Mouse (Mus musculus) mature B cell (primary cell): Measurements from ENCODE around the gene Nptn.

Source experiments
- in situ Hi-C: fragments of 300-500 bp; cut with MboI; formaldehyde crosslinking; loops from 2 replicates; pipeline ENCODE4 v1.14.3; 2019

Nptn gene

DNA sequence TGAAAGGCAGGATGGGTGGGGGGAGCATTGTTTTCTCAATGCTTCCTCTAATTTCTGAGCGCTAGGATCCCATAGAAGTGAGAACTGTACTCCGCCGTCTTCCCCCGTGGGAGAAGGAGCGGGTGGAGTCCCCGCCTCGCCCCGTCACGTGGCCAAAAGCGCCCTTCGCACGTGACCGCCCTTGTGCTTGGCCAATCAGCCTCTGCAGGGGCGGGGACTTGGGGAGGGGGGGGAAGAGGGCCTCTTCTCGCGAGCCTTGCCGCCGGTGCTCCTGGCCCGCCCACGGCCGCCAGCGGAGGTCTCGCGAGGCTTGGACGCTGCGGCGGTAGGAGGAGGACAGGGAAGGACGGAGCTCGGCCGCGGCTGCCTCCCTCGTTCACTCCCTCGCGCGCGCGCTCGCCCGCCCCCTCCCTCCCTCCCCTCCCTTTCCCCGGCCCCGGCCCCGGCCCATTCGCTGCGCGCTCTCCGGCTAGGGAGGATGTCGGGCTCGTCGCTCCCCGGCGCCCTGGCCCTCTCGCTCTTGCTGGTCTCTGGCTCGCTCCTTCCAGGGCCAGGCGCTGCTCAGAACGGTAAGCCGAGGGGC is at the start of gene Nptn:
Gene Nptn (plus strand): TSS at position 283 of the 583 bp plus-strand sequence.
- in situ Hi-C loops = no loop called here

DNA sequence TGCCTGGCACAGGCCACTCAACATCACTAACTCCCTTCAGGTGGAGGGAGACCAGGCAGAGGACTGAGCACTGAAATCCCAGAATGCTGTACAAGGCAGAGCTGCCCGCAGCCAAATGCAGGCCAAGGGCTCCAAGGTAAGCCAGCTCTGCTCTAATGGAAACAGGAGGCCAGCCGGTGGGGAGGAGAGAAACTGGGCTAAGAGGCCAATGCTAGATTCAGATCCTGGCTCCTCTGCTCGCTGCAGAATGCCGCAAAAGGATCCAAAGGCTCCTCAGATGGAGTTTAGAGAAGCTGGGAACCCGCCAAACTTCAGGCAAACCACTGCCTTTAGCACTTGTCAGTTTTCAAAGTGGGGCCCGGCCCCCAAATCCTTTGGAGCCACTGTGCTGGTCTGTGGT is 48.7 kb upstream of the Nptn start:
- in situ Hi-C loops = loop anchor here (10.0 kb wide), 1 partner anchor 391 kb away; no protein-coding TSS in a partner anchor

DNA sequence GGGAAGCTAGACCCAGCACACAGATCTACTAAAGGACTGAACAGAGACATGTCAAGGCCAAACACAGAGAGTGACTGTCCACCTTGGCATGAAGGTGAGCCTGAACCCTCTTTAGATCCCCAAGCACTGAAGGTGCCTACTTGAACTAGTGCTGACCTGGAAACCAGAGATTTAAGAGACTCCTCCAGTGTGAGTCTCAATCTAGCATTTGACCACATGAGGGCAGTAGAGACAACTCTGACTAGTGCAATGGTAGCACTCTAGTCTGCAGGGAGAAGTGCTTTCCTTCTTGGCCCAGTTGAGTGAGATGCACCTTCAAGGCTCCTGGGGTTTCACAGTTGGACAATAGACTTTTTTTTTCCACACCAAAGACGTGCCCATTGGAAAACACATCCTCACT is 47.3 kb upstream of the Nptn start:
- in situ Hi-C loops = loop anchor here (10.0 kb wide), 1 partner anchor 390 kb away; no protein-coding TSS in a partner anchor

DNA sequence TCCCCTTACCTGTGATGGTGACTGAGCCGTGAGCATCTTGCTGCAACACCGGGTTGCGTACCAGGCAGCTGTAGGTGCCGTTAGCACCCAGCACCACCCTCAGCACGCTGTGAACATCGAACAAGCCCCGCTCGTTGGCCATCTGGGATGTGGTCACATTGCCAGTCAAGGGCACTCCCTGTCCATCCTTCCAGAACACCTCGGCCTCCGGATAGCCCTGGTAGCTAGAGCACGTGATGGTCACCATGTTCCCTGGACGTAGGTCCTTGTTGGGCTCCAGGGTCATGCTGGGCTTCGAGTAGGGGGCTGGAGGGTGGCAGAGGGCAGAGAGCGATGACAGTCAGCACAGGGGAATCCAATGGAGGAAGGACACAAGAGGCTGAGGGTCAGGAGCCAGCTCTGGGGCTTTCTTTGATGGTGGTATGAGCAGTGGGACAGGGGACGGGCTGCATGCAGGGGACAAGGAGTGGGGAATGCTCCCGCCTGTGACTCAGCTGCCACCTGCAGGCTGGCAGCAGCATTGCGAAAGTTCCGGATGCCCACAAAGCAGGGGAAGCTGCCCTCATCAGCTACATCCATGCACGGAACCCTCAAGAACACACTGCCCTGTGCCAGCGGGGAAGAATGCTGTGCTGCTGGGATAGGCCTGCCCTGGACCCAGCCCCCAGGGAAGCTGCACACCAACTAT is 46.4 kb upstream of the Nptn start:
- in situ Hi-C loops = loop anchor here (10.0 kb wide), 1 partner anchor 389 kb away; no protein-coding TSS in a partner anchor

DNA sequence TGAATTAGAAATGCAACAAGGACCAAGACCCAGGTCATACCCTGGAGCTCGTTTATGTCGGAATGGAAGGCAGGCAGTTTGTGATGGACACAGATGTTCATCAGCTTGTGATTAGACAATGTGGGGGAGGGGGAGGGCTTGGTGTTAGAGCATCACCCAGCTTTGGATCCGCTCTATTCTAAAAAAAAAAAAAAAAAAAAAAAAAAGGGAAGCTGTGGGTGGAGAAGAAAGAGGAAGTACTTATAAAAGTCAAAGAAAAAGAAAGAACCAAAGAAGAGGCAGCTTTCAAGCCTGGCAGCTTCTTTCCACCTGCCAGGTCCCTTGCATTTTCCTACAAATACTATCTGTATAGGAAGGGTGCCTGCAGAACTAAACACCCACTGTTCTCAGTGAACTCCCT is 44.3 kb upstream of the Nptn start:
- in situ Hi-C loops = loop anchor here (10.0 kb wide), 1 partner anchor 387 kb away; no protein-coding TSS in a partner anchor

DNA sequence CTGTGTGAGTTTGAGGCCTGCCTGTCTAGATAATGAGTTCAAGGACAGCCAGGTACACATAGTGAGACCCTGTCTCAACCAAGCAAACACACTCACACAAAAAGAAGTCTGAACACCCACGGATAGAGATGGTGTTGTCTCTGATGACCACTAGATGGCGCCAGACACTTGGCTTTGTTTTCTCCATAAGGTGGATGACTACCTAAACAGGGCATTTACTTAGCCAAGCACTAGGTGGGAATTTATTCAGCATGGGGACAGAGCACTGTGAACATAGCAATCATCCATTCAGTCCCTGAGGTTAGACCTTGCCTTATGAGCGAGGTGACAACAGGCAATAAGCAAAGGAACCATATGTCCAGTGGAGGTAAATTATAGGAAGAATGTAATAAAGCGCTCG is 42.2 kb upstream of the Nptn start:
- in situ Hi-C loops = loop anchor here (10.0 kb wide), 1 partner anchor 385 kb away; no protein-coding TSS in a partner anchor

DNA sequence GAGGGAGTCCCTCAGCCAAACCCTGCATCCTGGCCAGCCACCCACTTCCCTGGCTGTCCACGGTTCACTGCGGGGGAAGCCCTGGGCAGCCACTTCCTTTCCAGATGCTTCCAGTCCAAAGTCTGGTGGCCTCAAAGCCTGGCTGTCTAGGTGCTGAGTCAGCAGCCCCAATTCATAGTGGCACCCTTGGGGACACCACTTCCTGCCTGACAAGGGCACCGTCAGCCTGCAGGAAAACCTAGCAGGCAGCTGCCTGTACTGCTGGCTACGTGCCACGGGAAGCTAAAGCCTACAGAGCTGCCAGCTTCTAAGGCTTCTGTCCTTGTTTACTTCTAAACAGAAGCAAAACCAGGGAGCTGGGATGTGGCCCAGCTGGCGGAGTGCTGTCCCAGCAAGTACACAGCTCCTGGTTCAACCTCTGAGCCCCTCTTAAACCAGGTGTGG is 40.1 kb upstream of the Nptn start:
- in situ Hi-C loops = no loop called here

DNA sequence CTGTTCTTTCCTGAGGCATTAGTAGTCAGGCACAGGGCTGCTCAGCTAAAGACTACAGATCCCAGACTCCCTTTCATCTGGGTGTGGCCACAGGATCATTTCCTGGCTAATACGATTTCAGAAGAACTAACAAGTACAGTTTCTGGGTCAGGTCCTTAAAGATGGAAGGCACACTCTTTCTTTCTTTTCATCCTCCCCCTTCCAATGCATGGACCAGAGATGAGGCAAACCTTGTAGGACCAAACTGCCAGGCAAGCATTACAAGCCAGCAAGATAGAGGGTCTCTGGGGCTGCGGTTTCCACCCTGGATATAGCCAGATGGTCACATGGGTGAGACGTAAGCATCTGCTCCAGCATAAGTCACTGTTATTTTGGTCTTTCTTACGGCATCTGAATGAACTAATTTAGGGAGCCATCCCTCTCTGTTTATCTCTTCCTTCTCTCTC is 37.1 kb upstream of the Nptn start:
- in situ Hi-C loops = no loop called here

DNA sequence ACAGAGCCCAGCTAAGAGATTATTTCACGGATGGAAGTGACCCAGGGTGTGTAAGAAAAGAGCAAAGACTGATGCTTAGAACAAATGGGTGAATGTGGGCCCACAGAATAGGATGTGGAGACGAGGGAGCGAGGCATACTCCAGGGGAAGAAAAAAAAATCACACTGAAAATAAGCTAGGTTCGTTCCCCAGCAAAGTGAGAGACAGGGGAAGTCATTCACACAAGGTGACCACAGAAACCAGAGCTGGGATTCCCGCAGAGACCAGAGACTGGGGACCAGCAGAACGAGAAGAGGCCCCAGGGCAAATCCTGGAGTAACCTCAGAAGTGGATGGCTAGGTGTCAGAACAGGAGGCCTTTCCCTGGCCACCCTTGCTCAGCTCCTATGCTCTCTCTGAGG is 36.6 kb upstream of the Nptn start:
- in situ Hi-C loops = no loop called here

DNA sequence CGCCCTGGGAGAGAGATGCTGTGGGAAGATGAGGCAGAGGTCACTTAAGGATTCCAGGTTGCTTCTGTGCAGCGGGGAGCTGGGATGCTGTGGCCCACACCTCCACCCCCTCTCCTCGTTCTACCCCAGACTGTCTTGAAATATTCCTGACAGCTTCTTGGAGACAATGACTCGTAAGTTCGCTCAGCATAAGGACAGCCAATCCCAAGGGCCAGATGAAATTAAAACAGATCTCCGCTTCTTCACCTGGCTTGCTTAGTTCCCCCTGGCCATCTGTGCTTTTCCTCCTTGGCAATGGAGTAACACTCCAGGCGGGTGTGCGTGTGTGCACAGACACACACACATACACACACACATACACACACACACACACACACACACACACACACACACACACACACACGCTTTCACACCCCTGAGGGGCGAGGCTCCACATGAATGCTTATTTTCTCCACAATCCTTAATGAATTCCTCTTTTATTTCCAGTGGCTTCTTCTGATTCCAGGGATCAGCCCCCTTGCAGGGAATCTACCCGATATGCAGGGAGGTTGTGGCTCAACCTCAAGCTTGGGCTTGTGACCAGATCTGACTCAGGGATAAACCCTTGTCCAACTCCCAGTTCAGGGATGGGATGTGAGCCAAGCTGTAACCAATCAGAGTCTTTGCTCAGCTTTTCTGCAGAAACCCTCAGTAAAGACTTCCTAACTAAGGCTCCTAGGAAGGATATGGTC is 35.2 kb upstream of the Nptn start:
- in situ Hi-C loops = no loop called here

DNA sequence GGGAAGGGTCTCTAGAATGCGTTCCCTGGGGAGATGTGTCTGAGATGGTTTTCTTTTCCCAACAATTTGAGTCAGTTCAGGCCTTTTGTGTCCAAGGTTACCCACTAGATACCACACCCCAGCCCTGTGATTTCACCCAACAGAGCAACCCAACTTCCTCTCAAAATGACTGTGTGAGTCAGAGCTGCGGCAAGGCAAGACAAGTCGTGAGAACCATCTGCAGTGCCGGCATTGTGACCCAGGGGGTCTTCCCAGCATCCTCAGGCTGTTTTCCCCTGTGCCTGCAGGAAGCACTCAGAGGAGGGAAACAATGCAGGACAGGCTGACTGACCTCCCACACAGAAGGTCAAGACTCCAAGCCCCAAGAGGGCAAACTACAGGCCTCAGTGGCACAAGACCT is 33.1 kb upstream of the Nptn start:
- in situ Hi-C loops = no loop called here

DNA sequence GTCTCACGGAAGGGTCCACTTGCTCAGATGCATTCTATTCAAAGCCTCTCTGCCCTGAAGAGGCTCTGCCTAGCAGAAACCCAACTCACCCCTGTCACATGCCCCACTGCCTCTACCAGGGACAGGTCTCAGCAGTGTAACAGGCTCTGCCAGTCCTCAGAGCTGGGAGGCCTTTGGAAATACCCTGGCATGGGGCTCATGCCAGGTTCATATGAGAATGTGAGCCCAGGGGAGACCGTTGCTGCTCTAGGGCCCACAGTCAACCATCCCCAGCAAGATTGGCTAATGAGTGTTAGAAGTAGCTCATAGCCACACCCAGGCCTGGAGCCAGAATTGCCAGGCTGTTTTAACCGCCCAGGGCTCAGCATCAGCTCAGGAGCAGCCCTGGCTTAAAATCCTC is 32.3 kb upstream of the Nptn start:
- in situ Hi-C loops = no loop called here

DNA sequence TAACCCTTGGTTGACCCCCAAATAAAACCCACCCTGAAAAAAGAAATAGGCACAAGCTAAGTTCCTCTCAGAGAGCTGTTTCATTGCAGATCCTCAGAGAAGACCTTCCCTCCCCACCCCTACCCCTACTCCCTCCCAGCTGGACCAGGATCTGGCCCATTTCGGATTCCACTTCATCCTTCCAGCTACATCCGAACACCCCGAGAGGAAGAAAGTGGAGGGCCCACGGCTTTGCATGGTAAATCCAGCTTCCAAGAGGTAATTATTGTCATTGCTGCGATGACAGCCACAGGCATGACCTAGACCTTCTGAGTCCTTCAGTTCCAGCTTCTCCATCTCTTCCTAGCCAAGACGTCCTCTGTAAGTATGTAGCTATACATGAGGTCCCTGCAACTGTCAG is 31.1 kb upstream of the Nptn start:
- in situ Hi-C loops = no loop called here

DNA sequence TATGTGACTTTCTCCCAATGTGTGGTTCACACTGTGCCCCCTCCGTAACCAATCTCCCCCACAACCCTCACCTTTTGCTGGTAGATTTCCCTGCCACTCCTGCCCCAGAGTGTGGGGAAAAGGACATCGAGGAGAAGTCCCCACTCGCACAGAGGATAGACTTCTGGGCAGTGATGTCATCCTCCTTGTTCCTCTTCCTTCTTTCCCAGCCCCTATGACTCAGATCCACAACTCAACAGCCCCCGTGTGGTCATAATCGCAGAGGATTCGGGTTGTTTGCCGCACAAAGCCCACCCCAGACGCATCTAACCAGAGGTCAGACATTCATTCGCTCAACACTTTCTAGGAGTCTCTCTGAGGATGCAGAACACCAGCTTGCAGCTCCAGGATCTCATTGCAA is 30.0 kb upstream of the Nptn start:
- in situ Hi-C loops = no loop called here

DNA sequence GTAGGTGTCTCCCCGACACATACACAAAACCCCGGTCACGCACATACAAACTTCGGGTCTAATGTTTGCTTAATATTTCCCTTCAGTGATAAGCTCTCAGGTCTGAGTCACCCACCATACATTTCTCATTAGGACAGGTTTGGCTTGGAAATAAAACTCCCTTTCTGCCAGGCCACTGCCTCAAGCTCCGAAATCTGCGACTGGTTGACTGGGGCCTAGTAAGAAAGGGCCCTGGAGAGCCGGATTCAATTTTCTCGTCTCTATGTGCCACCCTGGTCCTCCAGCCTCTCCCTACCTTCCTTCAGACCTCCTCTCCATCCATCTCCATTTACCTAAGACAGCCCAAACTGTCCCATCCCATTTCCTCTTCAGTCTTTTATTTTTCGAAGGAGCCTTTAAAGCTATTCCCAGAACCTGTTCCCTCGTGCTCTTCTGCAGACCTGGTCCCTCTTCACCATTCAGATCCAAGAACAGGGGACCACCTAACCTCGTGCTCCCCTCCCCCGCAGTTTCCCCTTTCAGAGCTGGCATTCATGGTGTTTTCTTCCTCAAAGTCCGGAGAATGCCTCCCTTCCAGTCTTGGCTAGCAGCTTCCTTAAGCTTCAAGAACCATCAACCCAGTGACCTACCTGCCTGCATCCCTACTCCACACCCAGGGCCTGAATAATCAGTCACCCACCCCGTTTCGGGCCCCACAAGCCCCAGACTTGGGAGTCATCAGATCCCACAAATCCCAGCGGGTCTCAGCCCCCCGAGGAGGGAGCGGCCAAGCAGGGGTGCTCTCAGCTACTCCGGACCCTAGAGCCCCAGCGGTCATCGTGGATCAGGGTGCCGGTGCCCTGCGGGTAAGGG is 27.8 kb upstream of the Nptn start:
- in situ Hi-C loops = no loop called here

DNA sequence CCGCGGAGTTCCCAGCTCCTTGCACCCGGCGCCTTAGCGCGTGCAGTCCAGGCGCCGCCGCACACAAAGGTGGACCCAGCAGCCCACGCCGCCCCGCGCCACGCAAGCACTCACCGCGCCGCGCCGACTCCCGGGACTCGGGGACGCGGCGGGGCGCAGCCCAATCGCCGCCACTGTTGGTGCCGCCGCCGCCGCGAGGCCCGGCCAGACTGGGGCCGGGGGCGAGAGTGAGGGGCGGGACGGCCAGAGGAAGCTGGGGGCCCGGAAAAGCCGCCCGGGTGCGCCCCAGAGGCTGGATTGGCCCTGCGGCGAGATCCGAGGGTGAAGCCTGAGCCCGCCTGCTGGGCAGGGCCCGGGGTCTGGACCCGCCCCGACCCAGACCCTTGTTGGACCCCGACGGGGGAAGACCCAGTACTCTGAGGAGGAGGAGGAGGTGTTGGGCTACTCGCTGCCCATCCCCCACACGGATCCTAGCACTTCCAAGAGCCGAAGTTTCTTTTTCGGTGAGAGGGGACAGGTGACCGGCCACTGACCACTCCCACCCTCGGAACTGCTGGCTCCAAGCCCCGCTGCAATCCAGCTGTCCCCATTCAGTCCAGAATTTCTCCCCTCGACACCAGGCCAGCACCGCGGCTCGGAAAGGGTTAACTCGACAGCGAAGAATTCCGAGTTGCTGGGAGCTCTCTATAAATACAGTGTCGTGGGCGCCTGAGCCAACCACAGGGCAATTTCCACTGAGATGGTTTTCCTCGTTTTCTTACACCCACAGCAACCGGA is 26.9 kb upstream of the Nptn start, which contains the start of gene Cd276:
Gene Cd276 (minus strand): TSS at position 530 of the 777 bp plus-strand sequence.
- in situ Hi-C loops = no loop called here

DNA sequence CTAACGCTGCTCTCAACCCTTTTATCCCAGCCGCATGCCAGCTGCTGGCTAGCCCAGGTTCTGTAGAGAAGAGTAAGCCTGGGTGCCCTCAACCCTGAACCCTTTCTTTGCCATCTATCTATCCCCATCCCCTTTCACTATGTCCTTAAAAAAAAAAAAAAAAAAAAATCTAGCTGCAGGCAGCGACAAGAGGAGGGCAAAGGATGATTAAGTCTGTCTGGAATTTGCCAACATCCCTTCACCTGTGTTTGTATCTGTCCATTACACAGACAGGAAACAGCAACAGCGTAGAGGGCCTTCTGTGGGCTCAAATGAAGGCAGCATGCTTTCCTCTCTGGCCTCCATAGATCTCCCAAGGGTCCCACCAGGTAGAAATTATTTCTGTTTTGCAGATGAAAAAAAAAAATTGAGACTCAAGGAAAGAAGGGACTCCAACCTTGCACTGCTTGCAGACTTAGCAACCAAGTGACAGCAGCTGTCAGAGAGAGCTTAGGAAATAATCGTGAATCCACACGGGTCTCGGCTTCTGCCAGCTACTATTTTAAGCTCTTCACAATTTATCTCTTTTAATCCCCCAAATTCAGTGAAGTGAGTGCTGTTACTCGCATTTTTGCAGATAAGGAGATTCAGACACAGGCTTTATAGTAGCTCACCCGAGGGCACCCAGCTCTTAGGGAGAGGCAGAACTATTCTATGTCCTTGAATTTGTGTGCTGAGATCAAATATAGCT is 26.2 kb upstream of the Nptn start:
- in situ Hi-C loops = no loop called here

DNA sequence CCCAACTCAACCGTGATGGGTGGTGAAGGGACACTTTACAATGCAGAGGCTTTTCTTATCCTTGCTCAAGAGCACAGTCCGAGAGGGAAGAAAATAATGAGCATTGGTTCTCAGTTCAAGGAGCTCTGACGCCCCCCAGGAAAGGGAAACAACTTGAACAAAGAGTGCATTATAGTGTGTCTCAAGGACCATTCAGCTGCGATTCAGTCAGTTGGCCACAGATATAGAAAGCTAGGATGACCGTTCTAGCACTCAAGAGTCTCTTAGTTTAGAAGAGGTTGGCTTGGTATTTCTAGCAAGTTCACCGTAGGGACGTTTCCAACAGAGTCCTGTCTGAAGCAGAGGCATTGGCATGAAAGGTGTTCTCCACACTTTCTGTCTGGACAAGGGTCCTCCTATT is 25.4 kb upstream of the Nptn start:
- in situ Hi-C loops = no loop called here

DNA sequence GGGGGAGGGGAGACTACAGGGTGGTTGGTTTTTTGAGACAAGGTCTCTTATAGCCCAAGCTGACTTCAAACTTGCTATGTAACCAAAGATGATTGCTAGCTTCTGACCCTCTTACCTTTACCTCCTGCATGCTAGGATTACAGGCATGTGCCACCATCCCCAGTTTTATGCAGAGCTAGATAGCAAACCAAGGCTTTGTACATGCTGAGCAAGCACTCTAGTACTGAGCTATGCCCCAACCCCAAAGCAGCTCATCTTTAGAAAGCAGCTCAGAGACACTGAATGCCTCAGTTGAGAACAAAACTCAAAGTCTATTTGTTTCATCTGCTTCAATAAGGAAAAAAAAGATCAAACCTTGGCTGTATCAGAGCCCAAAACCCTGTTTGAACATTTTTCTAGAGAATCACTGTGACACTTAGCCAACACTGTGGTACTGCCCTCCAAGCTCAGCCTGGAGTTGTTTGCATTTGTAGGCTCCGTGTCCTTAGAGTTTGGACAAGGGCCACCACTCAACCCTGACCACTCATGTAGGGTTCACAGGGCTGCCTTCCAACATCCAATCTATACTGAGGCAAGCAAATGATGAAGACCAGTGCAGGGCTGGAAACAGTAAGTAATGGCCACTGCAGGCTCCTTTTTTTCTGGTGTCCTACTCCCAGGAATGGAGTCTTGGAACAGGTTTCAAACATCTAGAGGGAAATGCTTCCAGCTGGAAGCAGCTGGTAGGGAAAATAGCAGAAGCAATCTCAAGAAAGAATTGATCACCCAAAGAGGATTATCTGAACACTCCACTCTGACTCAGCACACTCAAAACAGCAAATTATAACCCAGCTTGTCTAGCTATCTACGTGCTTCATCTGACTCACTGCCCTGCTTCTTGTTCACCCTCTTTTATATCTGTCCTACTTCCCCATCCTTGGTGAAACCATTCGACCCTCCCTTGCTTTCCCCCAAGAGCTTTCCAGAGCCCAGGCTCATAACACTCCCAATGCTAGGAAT is 24.3 kb upstream of the Nptn start:
- in situ Hi-C loops = no loop called here
